Mouse (Mus musculus) testis, adult 2 months (tissue): ENCODE measurements around the gene Eya3. TPM values are rescaled to one million over a fixed set of nuclear protein-coding genes. Genes with fewer than 3 reads are reported as not detected.
"Not testable (repeated sequence)": the region's sequence is repeated elsewhere in the genome, so short reads cannot be mapped to it uniquely, and the experiment has no call there.

ENCODE experiments used
- H3K27ac ChIP-seq: fragments of 200-500 bp; 2 replicates; pipeline ENCODE4 v1.5.1; 2012; ENCODE audit warnings: low read depth, low read length; ENCODE audit not compliant: control insufficient read depth, insufficient read depth
- H3K27me3 ChIP-seq: fragments of 200-500 bp; 2 replicates; pipeline ENCODE4 v1.6.1; 2012; ENCODE audit warnings: mild to moderate bottlenecking, low read length, moderate library complexity; ENCODE audit not compliant: control insufficient read depth, insufficient read depth
- H3K36me3 ChIP-seq: fragments of 200-500 bp; 2 replicates; pipeline ENCODE4 v1.6.1; 2012; ENCODE audit warnings: mild to moderate bottlenecking, low read length; ENCODE audit not compliant: control insufficient read depth, insufficient read depth
- H3K4me1 ChIP-seq: fragments of 200-500 bp; 2 replicates; pipeline ENCODE4 v1.6.1; 2012; ENCODE audit warnings: low read length; ENCODE audit not compliant: control insufficient read depth, insufficient read depth
- H3K4me3 ChIP-seq: fragments of 200-500 bp; 2 replicates; pipeline ENCODE4 v1.5.1; 2012; ENCODE audit warnings: low read depth, mild to moderate bottlenecking, low read length, moderate library complexity, mixed read lengths; ENCODE audit not compliant: control insufficient read depth
- CTCF ChIP-seq: fragments of 200-500 bp; IDR thresholded peaks from 2 replicates; pipeline ENCODE4 v1.5.1; 2012; ENCODE audit warnings: low read depth, mild to moderate bottlenecking, inconsistent platforms, low read length, moderate library complexity; ENCODE audit not compliant: control insufficient read depth, insufficient read depth, insufficient replicate concordance
- POLR2A ChIP-seq: fragments of 200-500 bp; IDR thresholded peaks from 2 replicates; pipeline ENCODE4 v1.6.1; 2012; ENCODE audit warnings: low read depth, mild to moderate bottlenecking, inconsistent platforms, low read length, moderate library complexity; ENCODE audit not compliant: control insufficient read depth
- polyA plus RNA-seq: library from polyadenylated mRNA; depleted of rRNA; stranded (reverse); fragments of >200 nt; gene quantifications from 2 replicates; pipeline ENCODE4 v1.2.3, GENCODE M21; 2012; rRNA removed

The Eya3 gene
- polyA plus RNA-seq, 1 experiment = 65.2 TPM

DNA sequence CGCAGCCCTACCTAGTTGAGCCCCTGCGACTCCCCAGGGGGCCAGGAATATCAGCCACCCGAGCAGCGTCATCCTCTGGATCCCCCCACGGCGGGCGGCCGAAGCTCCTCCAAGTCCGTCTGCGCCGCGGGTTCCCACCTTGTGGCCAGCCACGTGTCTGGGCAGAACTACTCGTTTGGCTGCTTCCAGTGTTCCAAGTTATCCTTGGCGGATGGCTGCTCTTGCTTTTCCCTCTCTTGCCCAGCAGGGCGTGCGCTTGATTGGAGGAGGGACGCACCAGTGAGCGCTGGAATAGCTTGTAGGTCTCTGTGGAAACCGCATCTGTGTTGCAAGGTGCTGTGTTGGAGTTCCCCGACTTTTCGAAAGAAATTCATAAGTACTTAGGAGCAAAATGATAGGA, 118.2 kb downstream of the Eya3 start, which contains the start of gene Smpdl3b:
Gene Smpdl3b (minus strand): TSS at position 279 of the 400 bp plus-strand sequence.
- TF ChIP-seq POLR2A (no peak), CTCF (peak; percentile 54; the same call in 1 of the 2 replicates)
- Histone ChIP-seq H3K4me3 (peak within 1 kb of the TSS; percentile 78), H3K36me3 (no peaks in the 10 kb centered on the region), H3K27me3 (no peaks in the 10 kb centered on the region), H3K27ac (no peak within 1 kb of the TSS), H3K4me1 (peaks cover 2% of the 10 kb centered on the region)

DNA sequence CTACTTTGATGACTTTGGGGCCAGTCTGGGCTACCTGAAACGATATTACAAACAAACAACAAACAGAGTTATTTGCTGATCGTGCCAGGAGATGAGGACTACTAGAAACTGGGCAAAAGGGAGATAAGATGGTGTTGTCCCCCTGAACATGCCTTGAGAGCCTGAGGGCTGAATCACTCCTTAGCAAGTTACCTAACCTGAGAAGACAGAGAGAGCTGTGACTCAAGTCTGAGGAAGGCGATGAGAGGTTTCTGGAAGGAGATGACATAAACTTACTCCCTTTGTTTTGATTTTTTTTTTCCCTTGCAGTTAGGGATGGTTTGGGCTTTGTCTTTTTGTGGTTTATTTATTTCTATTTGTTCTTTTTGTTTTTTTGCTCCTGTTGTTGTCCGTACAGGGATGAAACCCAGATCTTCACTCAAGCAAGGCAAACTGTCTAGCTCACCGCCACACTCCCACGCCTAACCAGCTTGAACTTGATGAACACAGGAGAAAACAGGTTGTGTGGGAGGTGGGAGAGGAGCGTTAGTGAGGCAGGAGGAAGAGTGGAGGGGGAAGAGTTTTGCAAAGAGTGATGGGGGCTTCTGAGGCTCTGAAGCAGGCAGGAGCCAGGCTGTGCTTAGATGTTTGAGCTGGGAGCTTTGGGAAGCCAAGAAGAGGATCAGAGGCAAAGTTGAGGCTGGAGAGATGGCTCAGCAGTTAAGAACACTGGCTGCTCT, 119.0 kb downstream of the Eya3 start:
- no peak for TF ChIP-seq POLR2A
- no peak for TF ChIP-seq CTCF
- H3K4me3 ChIP-seq = no peak overlapping the region

GRCm38 (mm10) chr4:132760296-132760695, 121.5 kb downstream of the Eya3 start:
- no peak overlapping the region for H3K4me3 ChIP-seq
- H3K27me3 ChIP-seq = no peaks in the 10 kb centered on the region
- H3K27ac ChIP-seq = no peak overlapping the region
- H3K4me1 ChIP-seq = peaks cover 2% of the 10 kb centered on the region
- TF ChIP-seq CTCF = no peak
- no peak for TF ChIP-seq POLR2A
- no peaks in the 10 kb centered on the region for H3K36me3 ChIP-seq

More for the DNA sequence above, 119.0 kb downstream of the Eya3 start:
- H3K27me3 ChIP-seq = no peaks in the 10 kb centered on the region
- H3K27ac ChIP-seq = no peak overlapping the region
- no peaks in the 10 kb centered on the region for H3K36me3 ChIP-seq
- peaks cover 2% of the 10 kb centered on the region for H3K4me1 ChIP-seq

DNA sequence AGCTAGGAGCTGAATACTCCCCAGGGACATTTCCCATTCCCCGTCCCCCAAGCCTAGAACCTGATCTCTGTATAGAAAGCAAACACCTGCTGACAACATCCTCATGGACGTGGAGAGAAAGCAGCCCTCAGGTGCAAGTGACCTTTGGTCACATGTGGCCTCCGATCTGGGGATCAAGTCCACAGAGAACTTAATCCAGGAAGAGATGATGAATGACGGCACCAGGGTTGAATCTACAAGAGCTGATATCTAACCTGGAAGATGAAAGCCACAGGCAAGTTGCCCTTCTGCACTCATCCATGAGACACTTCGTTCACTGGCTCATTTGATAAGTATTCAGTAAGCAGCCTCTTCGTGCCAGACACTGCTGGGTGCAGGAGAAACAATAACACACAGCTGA, 123.8 kb downstream of the Eya3 start:
- Histone ChIP-seq H3K4me1 (no peaks in the 10 kb centered on the region), H3K27ac (no peak overlapping the region), H3K4me3 (no peak overlapping the region), H3K27me3 (no peaks in the 10 kb centered on the region), H3K36me3 (no peaks in the 10 kb centered on the region)
- TF ChIP-seq CTCF (no peak), POLR2A (no peak)

DNA sequence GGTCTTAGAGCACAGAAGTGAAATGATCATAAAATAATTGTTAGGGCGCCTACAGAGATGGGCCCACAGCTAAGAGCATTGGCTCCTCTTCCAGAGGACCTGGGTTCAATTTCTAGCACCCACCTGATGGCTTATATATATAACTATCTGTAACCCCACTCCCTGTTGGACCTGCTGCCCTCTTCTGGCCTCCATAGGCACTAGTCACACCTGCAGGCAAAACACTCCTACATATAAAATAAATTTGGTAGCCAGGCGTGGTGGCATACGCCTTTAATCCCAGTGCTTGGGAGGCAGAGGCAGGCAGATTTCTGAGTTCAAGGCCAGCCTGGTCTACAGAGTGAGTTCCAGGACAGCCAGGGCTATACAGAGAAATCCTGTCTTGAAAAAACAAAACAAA, 124.3 kb downstream of the Eya3 start:
- not testable (repeated sequence) for H3K36me3 ChIP-seq, H3K4me3 ChIP-seq, H3K4me1 ChIP-seq, H3K27ac ChIP-seq, H3K27me3 ChIP-seq

GRCm38 (mm10) chr4:132767914-132768876, 129.4 kb downstream of the Eya3 start, which contains the start of gene Rpa2:
Gene Rpa2 (plus strand): TSS chr4:132768332.
- no peak for TF ChIP-seq CTCF
- peak; percentile 47; the same call in 1 of the 2 replicates for TF ChIP-seq POLR2A
- Histone ChIP-seq H3K4me3 (peak within 1 kb of the TSS; percentile 100), H3K27ac (peak within 1 kb of the TSS; percentile 92), H3K27me3 (no peaks in the 10 kb centered on the region), H3K4me1 (peaks cover 2% of the 10 kb centered on the region), H3K36me3 (peaks cover 4% of the 10 kb centered on the region)

- Histone ChIP-seq H3K27me3 (no peaks in the 10 kb centered on the region), H3K4me3 (no peak overlapping the region), H3K4me1 (peaks cover 2% of the 10 kb centered on the region), H3K36me3 (peaks cover 9% of the 10 kb centered on the region), H3K27ac (no peak overlapping the region)
- TF ChIP-seq POLR2A = no peak
- no peak for TF ChIP-seq CTCF
Measured at GRCm38 (mm10) chr4:132771776-132772175, 133.0 kb downstream of the Eya3 start.

Other genes with a start within 250 kb of the Eya3 start
- gene Phactr4, start 216.5 kb upstream of the Eya3 start, polyA plus RNA-seq = 6.6 and 8.5 TPM in 2 replicates
- 3.0 and 3.1 TPM in 2 replicates for gene Med18, start 175.1 kb upstream of the Eya3 start, polyA plus RNA-seq
- 18.0 and 19.4 TPM in 2 replicates for gene Sesn2, start 128.5 kb upstream of the Eya3 start, polyA plus RNA-seq
- 328 TPM in 2 replicates for gene Atpif1, start 105.3 kb upstream of the Eya3 start, polyA plus RNA-seq
- gene Dnajc8, start 103.4 kb upstream of the Eya3 start, polyA plus RNA-seq = 22.8 and 24.8 TPM in 2 replicates
- gene Ptafr, start 74.9 kb upstream of the Eya3 start, polyA plus RNA-seq = 0.28 and 0.46 TPM in 2 replicates
- 141 and 155 TPM in 2 replicates for gene Xkr8, start 93.6 kb downstream of the Eya3 start, polyA plus RNA-seq
- gene Smpdl3b, start 118.3 kb downstream of the Eya3 start, polyA plus RNA-seq = 2.8 and 3.7 TPM in 2 replicates
- gene Rpa2, start 129.3 kb downstream of the Eya3 start, polyA plus RNA-seq = 15.5 and 18.0 TPM in 2 replicates
- gene Themis2, start 157.4 kb downstream of the Eya3 start, polyA plus RNA-seq = 0.25 and 0.57 TPM in 2 replicates
- 19.7 and 21.6 TPM in 2 replicates for gene Ppp1r8, start 204.2 kb downstream of the Eya3 start, polyA plus RNA-seq
- 13.7 and 17.7 TPM in 2 replicates for gene Stx12, start 245.5 kb downstream of the Eya3 start, polyA plus RNA-seq